In the genomic region with DNA sequence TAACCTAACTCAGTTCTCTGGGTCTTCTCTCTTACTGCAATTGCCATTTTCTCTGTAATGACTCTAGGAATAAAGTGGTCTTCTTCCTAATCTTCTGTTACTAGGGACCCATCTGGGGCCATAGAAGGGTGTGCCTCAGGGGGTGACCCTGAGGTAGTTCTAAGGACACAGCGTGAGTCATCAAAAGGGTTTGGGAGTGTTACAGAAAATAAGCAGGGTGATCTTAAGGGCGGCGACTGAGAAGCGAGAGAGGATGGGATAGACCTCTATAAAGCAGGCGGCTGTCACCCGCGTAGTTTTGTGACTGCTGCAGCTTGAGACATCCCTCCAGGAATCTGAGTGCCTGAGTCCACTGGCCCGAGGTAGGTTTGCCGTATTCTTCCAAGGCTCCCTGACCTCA, we compare ENCODE assay signal across 28 mouse cellular contexts. TPM values are rescaled to one million over a fixed set of nuclear protein-coding genes. Genes with fewer than 3 reads are reported as not detected.
DNase-seq lines count a peak whose midpoint lies in the region; ATAC-seq and TF ChIP-seq lines count a peak whose summit lies in the region.
"Had no signal": no experiment of that assay in that cellular context is flagged by ENCODE, and none has a peak within 500 bp of the region (broad histone marks: within the 10 kb centered on the region; RNA-seq: fewer than 3 reads in every experiment).

A gene (plus strand): TSS at position 301 of the 400 bp plus-strand sequence.

- no peak within 1 kb of the TSS for H3K4me2 ChIP-seq in limb, embryonic 12.5 days
- no peak within 1 kb of the TSS for H3K4me2 ChIP-seq in limb, embryonic 14.5 days (replicated peaks; ENCODE audit: low read depth, low read length, severe bottlenecking)
- H3K4me2 ChIP-seq: embryonic facial prominence, embryonic 13.5 days; heart, embryonic 13.5 days; hindbrain, embryonic 14.5 days had no signal

- no peaks in the 10 kb centered on the region for H3K36me3 ChIP-seq in limb, embryonic 12.5 days
- H3K36me3 ChIP-seq in limb, embryonic 10.5 days = no peaks in the 10 kb centered on the region
- no peaks in the 10 kb centered on the region for H3K36me3 ChIP-seq in limb, embryonic 14.5 days (ENCODE audit: control insufficient read depth, insufficient read depth, low read length)
- H3K36me3 ChIP-seq: embryonic facial prominence, embryonic 13.5 days; forebrain, embryonic 10.5 days; heart, embryonic 13.5 days had no signal

- WGBS in limb, embryonic 12.5 days = 72% methylated on average over 9 of the region's 9 CpGs
- WGBS in limb, embryonic 10.5 days = 76% methylated on average over 9 of the region's 9 CpGs
- 71% methylated on average over 9 of the region's 9 CpGs for WGBS in limb, embryonic 14.5 days

- 0 out of 2 replicates have a peak within 1 kb of the TSS, but pooled peaks have one; percentile 25 for H3K27ac ChIP-seq in limb, embryonic 12.5 days
- no peak within 1 kb of the TSS for H3K27ac ChIP-seq in limb, embryonic 10.5 days
- H3K27ac ChIP-seq in limb, embryonic 14.5 days (replicated peaks; ENCODE audit: low read depth, low read length) = 0 out of 2 replicates have a peak within 1 kb of the TSS, but pooled peaks have one; percentile 43
- H3K27ac ChIP-seq: embryonic facial prominence, embryonic 13.5 days; forebrain, embryonic 10.5 days; gastrocnemius, adult 2 months; heart, embryonic 13.5 days; hindbrain, embryonic 14.5 days; hindbrain, postnatal 0 days had no signal

- no peaks in the 10 kb centered on the region for H3K9me3 ChIP-seq in limb, embryonic 12.5 days
- H3K9me3 ChIP-seq in limb, embryonic 10.5 days (replicated peaks) = no peaks in the 10 kb centered on the region
- no peaks in the 10 kb centered on the region for H3K9me3 ChIP-seq in limb, embryonic 14.5 days (ENCODE audit: control insufficient read depth, low read length)
- H3K9me3 ChIP-seq: embryonic facial prominence, embryonic 13.5 days; forebrain, embryonic 10.5 days; heart, embryonic 13.5 days had no signal

- no peak for DNase-seq in limb, embryonic 10.5 days (ENCODE audit: low spot score)
- DNase-seq in ZHBTc4 (ENCODE audit: low read depth, low spot score) = peak; percentile 7
- DNase-seq in limb, embryonic 14.5 days (ENCODE audit: low spot score) = no peak
- no peak for DNase-seq in cerebellum, adult 11-12 months
- DNase-seq in lung, postnatal 25 days (ENCODE audit: low spot score) = no peak
- DNase-seq: adrenal gland, postnatal 10 days; adrenal gland, postnatal 36 days; cerebellum, adult 2 months; cerebellum, adult 9-11 months; cerebellum, postnatal 25 days; forebrain, postnatal 0 days; gastrocnemius, adult 2 months; gastrocnemius, postnatal 14 days; heart, adult 18-20 months; heart, postnatal 14 days; heart, postnatal 4 days had no signal

- no peak for TF ChIP-seq POLR2A in limb, embryonic 14.5 days (IDR thresholded peaks at IDR 0.05; ENCODE audit: borderline replicate concordance, extremely low read depth, insufficient read depth, insufficient read length)

- no peaks in the 10 kb centered on the region for H3K27me3 ChIP-seq in limb, embryonic 12.5 days
- H3K27me3 ChIP-seq in limb, embryonic 10.5 days (ENCODE audit: low read depth, poor library complexity, severe bottlenecking) = no peaks in the 10 kb centered on the region
- no peaks in the 10 kb centered on the region for H3K27me3 ChIP-seq in limb, embryonic 14.5 days (ENCODE audit: control insufficient read depth, insufficient read depth, low read length)
- H3K27me3 ChIP-seq: embryonic facial prominence, embryonic 13.5 days; heart, embryonic 13.5 days had no signal

- no peak within 1 kb of the TSS for H3K4me3 ChIP-seq in limb, embryonic 12.5 days (replicated peaks)
- no peak within 1 kb of the TSS for H3K4me3 ChIP-seq in limb, embryonic 10.5 days
- H3K4me3 ChIP-seq in limb, embryonic 14.5 days (replicated peaks; ENCODE audit: low read length) = no peak within 1 kb of the TSS
- H3K4me3 ChIP-seq: embryonic facial prominence, embryonic 13.5 days; forebrain, embryonic 10.5 days; gastrocnemius, adult 2 months; heart, embryonic 13.5 days had no signal

- no peak within 1 kb of the TSS for H3K9ac ChIP-seq in limb, embryonic 12.5 days (replicated peaks)
- no peak within 1 kb of the TSS for H3K9ac ChIP-seq in limb, embryonic 14.5 days (ENCODE audit: low read depth, low read length, severe bottlenecking)
- H3K9ac ChIP-seq: embryonic facial prominence, embryonic 13.5 days; forebrain, postnatal 0 days; heart, embryonic 13.5 days; hindbrain, embryonic 14.5 days had no signal

- no peak for ATAC-seq in limb, embryonic 12.5 days (ENCODE audit: insufficient number of reproducible peaks, insufficient read depth, low FRiP score, low TSS enrichment, low read depth)
- no peak for ATAC-seq in limb, embryonic 14.5 days (ENCODE audit: low FRiP score, low read depth)
- ATAC-seq: CD4-positive, CD25-positive, alpha-beta regulatory T cell, adult 4 months; forebrain, embryonic 14.5 days; forebrain, postnatal 0 days; hindbrain, postnatal 0 days; inflammation-experienced regulatory T-cells, adult 6 months had no signal

- 0 out of 2 replicates have a peak, but pooled peaks cover 6% of the 10 kb centered on the region for H3K4me1 ChIP-seq in limb, embryonic 12.5 days (replicated peaks)
- H3K4me1 ChIP-seq in limb, embryonic 10.5 days = no peaks in the 10 kb centered on the region
- peaks cover 9% of the 10 kb centered on the region for H3K4me1 ChIP-seq in limb, embryonic 14.5 days (ENCODE audit: control insufficient read depth, insufficient read depth, low read length)
- H3K4me1 ChIP-seq: forebrain, embryonic 10.5 days; heart, embryonic 13.5 days had no signal

RNA-seq across cellular contexts. Expression of the gene that starts here (rescaled TPM):
- 0.33 and 0.42 TPM in 2 replicates for polyA plus RNA-seq in limb, embryonic 12.5 days (2016; fragmentation: Nextera tagmentation; extraction: Ambion mirVana)
- not detected in 2 replicates for polyA plus RNA-seq in limb, embryonic 10.5 days (2016; fragmentation: Nextera tagmentation; extraction: Ambion mirVana)
- polyA plus RNA-seq in limb, embryonic 14.5 days (2012; rRNA removed) = 0.34 and 0.38 TPM in 2 replicates
- polyA plus RNA-seq in limb, embryonic 14.5 days (2014; fragmentation: Nextera tagmentation; extraction: Ambion mirVana) = 0.47 TPM in 1 of 2 replicates, not detected in the other
- polyA plus RNA-seq: C2C12; CD4-positive, CD25-positive, alpha-beta regulatory T cell, adult 4 months; forebrain, embryonic 10.5 days; heart, embryonic 13.5 days; heart, embryonic 16.5 days; hindbrain, embryonic 11.5 days; inflammation-experienced regulatory T-cells, adult 6 months had no signal
